Mouse (Mus musculus) small intestine, adult 2 months (tissue): ENCODE data around the gene Stpg2.

ENCODE experiments used
- CTCF ChIP-seq: fragments of 200-500 bp; IDR thresholded peaks from 2 replicates; pipeline ENCODE4 v1.5.1; 2012; ENCODE audit warnings: low read depth, mild to moderate bottlenecking, control low read depth, inconsistent platforms, low read length, moderate library complexity, mixed read lengths; ENCODE audit not compliant: insufficient replicate concordance, insufficient read length; ENCODE audit errors: extremely low read depth
- POLR2A ChIP-seq: fragments of 200-500 bp; IDR thresholded peaks from 2 replicates; pipeline ENCODE4 v1.6.1; 2012; ENCODE audit warnings: low read depth, mild to moderate bottlenecking, control low read depth, inconsistent platforms, low read length, moderate library complexity

DNA sequence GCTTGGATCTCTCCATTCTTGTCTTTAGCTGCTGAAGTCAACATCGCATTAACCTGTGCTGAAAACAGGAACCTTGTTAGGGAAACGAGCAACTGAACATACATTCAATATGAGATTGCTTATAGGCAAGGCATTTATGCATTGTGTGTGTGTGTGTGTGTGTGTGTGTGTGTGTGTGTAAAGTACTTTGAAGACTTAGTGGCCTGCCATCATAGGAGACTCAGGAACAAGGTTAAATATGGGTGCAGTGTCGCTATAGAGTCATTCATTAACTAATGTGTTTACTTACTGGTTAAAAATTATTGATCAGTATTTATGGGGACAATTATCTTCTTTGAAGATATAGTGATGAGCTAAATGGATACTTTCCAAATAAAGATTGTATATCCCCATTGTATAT, 199.2 kb downstream of the Stpg2 start:
- no peak for TF ChIP-seq CTCF
- TF ChIP-seq POLR2A, result no peak
